Mouse (Mus musculus): ENCODE results near the gene Gm12800.
"Not testable (repeated sequence)": the region's sequence is repeated elsewhere in the genome, so short reads cannot be mapped to it uniquely, and the experiment has no call there.

The Gm12800 gene

DNA sequence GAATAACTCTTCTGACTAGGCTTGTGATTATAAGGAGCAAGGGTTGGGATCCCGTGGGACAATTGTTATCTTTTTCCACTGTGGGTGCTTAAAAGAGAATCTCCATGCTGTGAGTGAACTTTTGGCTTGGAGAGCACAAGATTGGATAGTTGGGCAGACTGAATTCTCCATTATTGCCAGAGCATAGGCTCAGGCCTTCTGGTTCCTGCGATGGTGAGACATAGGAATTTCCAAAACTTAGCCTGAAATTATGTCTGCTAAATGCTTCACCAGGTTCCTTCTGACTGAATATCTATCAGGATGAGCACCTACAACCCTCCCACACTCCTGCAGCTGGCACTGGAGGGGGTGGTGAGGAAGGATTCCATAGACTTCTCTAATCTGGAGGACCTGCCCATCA, at the start of gene Gm12800:
Gm12800 (plus strand) TSS at position 301 of the 400 bp plus-strand sequence.
- DNase-seq = not testable (repeated sequence)

DNA sequence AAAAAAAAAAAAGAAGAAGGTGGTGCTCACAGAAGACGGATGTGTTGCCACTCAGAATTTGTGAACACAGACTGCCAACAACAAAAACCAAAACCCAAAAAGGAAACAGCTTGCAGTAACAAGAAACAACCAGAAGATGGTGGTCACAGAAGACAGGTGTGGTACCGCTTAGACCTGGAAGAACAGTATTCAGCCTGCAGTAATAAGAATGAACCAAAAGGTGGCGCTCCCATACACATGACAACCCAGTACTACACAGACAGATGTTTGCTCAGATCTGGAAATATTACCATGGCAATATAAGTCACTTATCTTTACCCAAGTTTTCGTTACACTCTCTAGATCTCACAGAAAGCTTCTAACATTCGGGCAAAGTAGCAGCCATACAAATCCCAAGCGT, 48.0 kb upstream of the Gm12800 start:
- DNase-seq = peak; percentile 33 to 41

DNA sequence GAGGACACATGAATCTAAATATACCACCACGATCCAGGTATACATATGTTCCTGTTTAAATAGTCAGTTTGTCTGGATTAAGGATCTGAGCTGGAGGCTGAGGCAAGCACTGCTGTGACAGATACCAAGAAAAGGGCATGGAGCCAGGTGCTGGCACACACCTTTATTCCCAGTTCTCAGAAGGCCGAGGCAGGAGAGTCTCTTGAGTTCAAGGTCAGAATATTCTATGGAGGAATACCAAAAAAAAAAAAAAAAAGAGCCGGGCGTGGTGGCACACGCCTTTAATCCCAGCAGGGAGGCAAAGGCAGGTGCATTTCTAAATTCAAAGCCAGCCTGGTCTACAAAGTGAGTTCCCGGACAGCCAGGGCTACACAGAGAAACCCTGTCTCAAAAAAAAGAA, 46.6 kb upstream of the Gm12800 start:
- DNase-seq = no peak

DNA sequence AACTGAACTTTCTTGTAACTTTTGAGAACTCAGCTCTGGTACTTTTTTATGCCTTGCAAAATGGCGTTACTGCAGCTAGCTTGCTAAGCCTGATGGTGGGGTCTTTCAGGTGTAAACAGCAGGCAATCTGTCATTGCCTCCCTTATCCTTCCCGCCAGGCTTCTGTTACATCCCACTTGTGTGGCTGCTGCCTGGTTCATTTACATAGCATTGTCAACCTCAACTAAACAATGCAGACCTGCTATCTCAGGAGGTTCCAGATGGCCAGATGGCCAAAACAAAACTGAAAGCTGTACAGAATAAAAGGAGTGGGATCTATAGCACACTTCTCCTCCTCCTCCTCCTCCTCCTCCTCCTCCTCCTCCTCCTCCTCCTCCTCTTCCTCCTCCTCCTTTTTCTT, 36.9 kb upstream of the Gm12800 start:
- DNase-seq = not testable (repeated sequence)

DNA sequence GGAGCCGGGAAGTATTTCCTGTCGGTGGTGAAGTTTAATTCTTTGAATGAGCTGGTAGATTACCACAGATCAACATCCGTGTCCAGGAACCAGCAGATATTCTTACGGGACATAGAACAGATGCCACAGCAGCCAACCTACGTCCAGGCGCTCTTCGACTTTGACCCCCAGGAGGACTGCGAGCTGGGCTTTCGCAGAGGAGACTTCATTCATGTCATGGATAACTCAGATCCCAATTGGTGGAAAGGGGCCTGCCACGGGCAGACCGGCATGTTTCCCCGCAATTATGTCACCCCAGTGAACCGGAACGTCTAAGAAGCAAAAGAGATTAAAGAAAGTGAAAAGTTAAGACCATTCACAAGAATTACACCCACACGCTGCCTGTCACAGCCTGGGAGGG, 33.2 kb upstream of the Gm12800 start:
- DNase-seq = peak in 1 of 2 experiments; percentile 25

DNA sequence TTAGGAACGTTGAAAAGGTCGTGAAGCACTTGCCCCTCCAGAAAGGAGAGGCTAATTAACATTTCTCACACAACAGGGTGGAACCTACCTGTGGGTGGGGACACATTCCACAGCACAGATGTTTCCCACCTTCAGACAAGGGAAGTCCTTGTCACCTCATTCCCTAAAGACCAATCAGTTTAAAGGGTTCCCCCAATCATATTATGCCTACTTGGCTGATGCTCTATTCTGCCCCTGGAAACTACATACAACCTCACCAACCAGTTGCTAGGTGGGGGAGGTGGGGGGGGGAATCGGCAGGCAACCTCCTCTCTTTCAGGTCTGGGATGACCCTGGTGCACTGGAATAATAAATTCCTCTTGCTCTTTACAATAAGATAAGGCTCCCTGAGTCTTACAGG, 25.3 kb upstream of the Gm12800 start:
- DNase-seq = no peak

DNA sequence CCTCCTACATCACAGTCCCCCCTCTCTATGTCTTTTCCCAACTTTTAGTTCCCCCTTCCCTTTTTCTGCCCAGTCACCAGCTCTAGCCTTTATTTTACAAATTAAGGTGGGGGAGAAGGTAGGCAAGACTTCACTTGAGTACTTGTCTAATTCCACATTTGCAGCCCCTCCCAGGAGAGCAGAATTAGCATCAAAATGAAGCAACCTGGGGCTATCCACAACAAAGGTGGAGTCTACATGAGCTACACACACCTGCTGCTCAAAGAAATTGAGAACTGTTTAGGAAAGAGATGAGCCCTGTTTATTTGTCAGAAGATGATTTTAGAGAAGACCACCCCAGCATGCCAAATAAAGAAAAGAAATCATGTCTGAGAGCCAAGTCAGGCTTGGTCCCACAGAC, 19.5 kb upstream of the Gm12800 start:
- no peak for DNase-seq

DNA sequence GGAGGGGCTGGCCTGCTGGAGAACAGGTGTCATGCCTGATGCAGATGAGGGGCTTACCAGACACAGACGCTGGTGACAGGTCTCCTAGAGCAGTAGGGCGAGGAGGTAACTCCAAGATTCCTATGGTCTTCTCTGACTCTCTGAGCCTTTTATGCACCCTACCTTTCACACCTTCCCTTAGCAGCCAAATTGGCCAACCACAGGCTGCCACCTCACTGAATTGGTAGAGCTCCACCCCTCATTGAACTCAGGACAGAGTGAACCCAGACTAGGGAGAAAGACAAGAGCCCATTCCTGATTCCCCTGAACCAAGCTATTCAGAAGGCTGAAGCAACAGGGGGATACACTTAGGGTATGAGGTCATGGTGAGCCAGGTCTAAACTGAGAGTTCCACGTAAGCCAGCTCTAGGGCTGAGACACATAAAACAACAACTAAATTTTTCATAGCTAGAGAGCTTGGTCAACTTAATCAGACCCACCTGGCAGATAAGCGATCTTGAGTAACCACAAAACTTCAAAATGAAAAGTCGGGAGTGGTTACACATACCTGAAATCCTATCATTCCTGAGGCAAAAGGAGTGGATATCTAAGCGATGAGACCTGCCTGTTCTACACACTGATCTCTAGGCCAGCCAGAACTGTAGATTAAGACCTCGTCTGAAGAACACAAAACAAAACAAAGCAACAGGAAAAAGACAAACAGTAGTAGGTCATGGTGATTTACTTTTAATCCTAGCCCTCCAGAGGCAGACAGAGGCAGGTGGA, 15.1 kb upstream of the Gm12800 start, which contains the start of gene C130073F10Rik:
C130073F10Rik (minus strand) TSS at position 134 of the 765 bp plus-strand sequence.
- DNase-seq = no peak

DNA sequence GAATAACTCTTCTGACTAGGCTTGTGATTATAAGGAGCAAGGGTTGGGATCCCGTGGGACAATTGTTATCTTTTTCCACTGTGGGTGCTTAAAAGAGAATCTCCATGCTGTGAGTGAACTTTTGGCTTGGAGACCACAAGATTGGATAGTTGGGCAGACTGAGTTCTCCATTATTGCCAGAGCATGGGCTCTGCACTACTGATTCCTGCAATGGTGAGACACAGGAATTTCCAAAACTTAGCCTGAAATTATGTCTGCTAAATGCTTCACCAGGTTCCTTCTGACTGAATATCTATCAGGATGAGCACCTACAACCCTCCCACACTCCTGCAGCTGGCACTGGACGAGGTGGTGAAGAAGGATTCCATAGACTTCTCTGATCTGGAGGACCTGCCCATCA, 31.2 kb downstream of the Gm12800 start, which contains the start of gene Gm12794:
Gm12794 (plus strand) TSS at position 301 of the 400 bp plus-strand sequence.
- not testable (repeated sequence) for DNase-seq
